Mouse (Mus musculus): ENCODE measurements around the gene Cadm2.

Cadm2 gene

GRCm38 (mm10) chr16:67001707-67002106 is 619.0 kb downstream of the Cadm2 start:
- in situ Hi-C loops (cut with MboI; ENCODE audit: low pct_unique_long_range_greater_than_20kb in 1 of 2, low sequenced_read_pairs in 2 of 2, unreplicated experiment in 1 of 2) = no loop called here

DNA sequence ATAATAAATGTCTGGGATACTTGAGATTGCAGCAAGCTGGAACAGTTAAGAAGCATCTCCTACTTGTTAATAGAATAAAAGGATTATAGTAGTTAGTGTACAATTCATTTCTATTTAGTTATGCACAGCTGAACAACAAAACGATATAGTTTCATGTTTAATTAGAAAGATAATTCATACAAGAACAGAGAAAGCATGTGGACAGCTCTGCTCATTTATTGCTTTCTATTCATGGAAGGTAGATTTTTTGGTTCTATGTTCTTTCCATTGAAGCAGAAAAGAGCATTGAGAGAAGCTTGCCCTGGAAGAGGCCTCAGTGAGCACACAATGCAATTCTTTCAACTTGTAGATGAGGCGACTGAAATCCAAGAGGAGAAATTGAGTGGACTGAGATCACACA is 623.2 kb downstream of the Cadm2 start:
- in situ Hi-C loops (cut with MboI; ENCODE audit: low pct_unique_long_range_greater_than_20kb in 1 of 2, low sequenced_read_pairs in 2 of 2, unreplicated experiment in 1 of 2) = no loop called here

- in situ Hi-C loops (cut with MboI; ENCODE audit: low pct_unique_long_range_greater_than_20kb in 1 of 2, low sequenced_read_pairs in 2 of 2, unreplicated experiment in 1 of 2) = no loop called here
These were observed 633.0 kb downstream of the Cadm2 start for GRCm38 (mm10) chr16:66987741-66988140.

DNA sequence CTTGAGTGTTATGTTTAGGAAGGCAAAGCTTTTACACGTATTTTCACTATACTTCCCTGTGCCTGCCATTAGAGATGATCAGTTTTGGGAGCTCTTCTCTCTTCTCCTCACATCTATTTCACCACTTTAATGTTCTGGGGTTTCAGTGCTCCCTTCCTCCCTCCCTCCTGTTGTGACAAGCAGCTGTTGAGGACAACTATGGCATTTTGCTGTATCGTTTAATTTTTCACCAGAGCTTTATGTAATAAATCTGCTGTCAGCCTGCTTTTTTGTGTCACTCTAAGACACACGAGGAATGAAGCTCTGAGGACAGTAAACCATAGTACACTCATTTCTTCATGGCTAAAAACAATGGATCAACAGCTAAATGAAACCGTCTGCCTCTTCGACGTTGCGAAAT is 633.8 kb downstream of the Cadm2 start:
- in situ Hi-C loops (cut with MboI; ENCODE audit: low pct_unique_long_range_greater_than_20kb in 1 of 2, low sequenced_read_pairs in 2 of 2, unreplicated experiment in 1 of 2) = no loop called here

GRCm38 (mm10) chr16:66970912-66971311 is 649.8 kb downstream of the Cadm2 start:
- in situ Hi-C loops (cut with MboI; ENCODE audit: low pct_unique_long_range_greater_than_20kb in 1 of 2, low sequenced_read_pairs in 2 of 2, unreplicated experiment in 1 of 2) = no loop called here

GRCm38 (mm10) chr16:66969520-66970144 is 651.1 kb downstream of the Cadm2 start:
- in situ Hi-C loops (cut with MboI; ENCODE audit: low pct_unique_long_range_greater_than_20kb in 1 of 2, low sequenced_read_pairs in 2 of 2, unreplicated experiment in 1 of 2) = no loop called here

- in situ Hi-C loops (cut with MboI; ENCODE audit: low pct_unique_long_range_greater_than_20kb in 1 of 2, low sequenced_read_pairs in 2 of 2, unreplicated experiment in 1 of 2) = no loop called here
These were observed 652.4 kb downstream of the Cadm2 start for GRCm38 (mm10) chr16:66968336-66968735.

GRCm38 (mm10) chr16:66967686-66968085 is 653.0 kb downstream of the Cadm2 start:
- in situ Hi-C loops (cut with MboI; ENCODE audit: low pct_unique_long_range_greater_than_20kb in 1 of 2, low sequenced_read_pairs in 2 of 2, unreplicated experiment in 1 of 2) = no loop called here

GRCm38 (mm10) chr16:66959146-66959545 is 661.6 kb downstream of the Cadm2 start:
- in situ Hi-C loops (cut with MboI; ENCODE audit: low pct_unique_long_range_greater_than_20kb in 1 of 2, low sequenced_read_pairs in 2 of 2, unreplicated experiment in 1 of 2) = no loop called here

- in situ Hi-C loops (cut with MboI; ENCODE audit: low pct_unique_long_range_greater_than_20kb in 1 of 2, low sequenced_read_pairs in 2 of 2, unreplicated experiment in 1 of 2) = no loop called here
These were observed 664.8 kb downstream of the Cadm2 start for GRCm38 (mm10) chr16:66955876-66956275.

DNA sequence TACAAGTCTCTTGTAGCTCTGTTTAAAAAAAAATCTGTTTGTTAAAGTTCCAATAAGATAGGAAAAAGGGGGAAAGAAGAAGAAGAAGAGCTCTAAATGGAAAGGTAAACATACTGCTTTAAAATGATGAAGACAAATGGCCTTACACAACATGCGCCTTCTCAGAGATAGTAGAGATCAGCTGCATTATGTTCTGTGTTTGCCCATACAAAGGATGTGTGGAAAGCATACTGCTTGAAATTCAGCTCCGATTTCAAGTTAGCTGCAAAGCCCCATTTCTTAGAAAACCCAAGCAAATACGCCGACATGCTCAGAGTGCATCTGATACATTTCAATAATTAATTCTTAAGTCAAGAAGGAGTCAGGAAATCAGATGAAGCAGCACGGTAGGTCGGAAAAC is 684.4 kb downstream of the Cadm2 start:
- in situ Hi-C loops (cut with MboI; ENCODE audit: low pct_unique_long_range_greater_than_20kb in 1 of 2, low sequenced_read_pairs in 2 of 2, unreplicated experiment in 1 of 2) = no loop called here

- in situ Hi-C loops (cut with MboI; ENCODE audit: low pct_unique_long_range_greater_than_20kb in 1 of 2, low sequenced_read_pairs in 2 of 2, unreplicated experiment in 1 of 2) = no loop called here
These were observed 695.2 kb downstream of the Cadm2 start for GRCm38 (mm10) chr16:66925517-66925916.

DNA sequence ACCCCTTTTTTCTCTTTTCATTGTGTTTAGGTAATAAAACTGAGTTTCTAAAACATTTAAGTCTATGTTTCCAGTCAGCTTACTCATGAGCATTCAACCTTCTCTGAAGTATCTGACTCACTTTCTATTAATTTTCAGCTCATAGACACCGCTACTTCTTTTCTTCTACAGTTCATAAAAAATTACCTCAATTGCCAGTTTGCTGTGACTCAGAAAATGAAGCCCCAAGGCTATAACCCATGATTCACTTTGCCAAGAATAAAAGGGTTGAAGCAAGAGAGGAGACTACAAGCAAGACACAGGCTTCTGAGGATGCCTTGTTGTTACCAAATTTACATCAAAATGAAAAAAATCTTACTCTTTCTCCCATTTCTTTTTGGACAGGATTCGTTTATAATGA is 698.0 kb downstream of the Cadm2 start:
- in situ Hi-C loops (cut with MboI; ENCODE audit: low pct_unique_long_range_greater_than_20kb in 1 of 2, low sequenced_read_pairs in 2 of 2, unreplicated experiment in 1 of 2) = no loop called here

DNA sequence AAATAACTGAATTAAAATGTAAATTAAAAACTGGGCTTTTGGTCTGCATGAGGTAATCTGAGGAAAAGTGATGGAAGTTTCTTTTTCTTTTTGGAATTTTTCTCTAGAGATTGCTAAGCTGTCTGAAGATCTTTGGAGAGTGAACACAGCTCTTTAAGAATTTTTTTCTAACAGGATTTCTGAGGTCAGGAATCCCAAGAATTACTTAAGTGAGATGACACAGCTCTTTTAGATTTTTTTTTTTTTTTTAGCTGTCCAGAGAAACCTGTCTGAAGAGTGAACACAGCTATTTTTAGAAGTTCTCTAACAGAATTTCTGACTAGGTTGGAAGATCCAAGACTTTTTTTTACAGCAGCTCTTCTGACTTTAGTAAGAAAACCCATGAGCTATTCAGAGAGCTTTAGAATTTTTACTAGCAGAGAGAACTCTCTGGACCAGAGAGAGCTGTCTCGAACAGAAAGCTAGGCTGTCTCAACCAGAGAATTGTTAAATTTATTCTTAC is 699.2 kb downstream of the Cadm2 start:
- in situ Hi-C loops (cut with MboI; ENCODE audit: low pct_unique_long_range_greater_than_20kb in 1 of 2, low sequenced_read_pairs in 2 of 2, unreplicated experiment in 1 of 2) = no loop called here

- in situ Hi-C loops (cut with MboI; ENCODE audit: low pct_unique_long_range_greater_than_20kb in 1 of 2, low sequenced_read_pairs in 2 of 2, unreplicated experiment in 1 of 2) = no loop called here
These were observed 700.8 kb downstream of the Cadm2 start for GRCm38 (mm10) chr16:66919889-66920402.

- in situ Hi-C loops (cut with MboI; ENCODE audit: low pct_unique_long_range_greater_than_20kb in 1 of 2, low sequenced_read_pairs in 2 of 2, unreplicated experiment in 1 of 2) = no loop called here
These were observed 718.9 kb downstream of the Cadm2 start for GRCm38 (mm10) chr16:66901801-66902200.

DNA sequence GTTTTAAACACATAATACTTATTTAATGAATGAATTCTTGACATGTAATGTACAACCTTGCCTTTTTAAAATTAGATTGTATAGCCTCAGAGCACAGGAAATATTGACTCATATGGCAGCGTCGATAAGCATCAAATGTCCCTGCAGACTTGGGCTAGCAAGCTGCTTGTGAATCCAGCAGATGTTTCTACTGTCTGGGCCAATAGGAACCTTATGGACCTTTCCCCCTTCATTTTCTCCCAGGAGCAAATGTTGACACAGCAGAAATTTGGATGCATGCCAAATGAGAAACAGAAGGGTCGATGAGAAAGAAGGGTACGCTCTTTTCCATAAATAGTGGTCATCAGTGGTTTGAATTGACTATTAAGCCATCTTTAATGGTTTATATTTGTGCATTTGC is 720.0 kb downstream of the Cadm2 start:
- in situ Hi-C loops (cut with MboI; ENCODE audit: low pct_unique_long_range_greater_than_20kb in 1 of 2, low sequenced_read_pairs in 2 of 2, unreplicated experiment in 1 of 2) = no loop called here

- in situ Hi-C loops (cut with MboI; ENCODE audit: low pct_unique_long_range_greater_than_20kb in 1 of 2, low sequenced_read_pairs in 2 of 2, unreplicated experiment in 1 of 2) = no loop called here
These were observed 728.3 kb downstream of the Cadm2 start for GRCm38 (mm10) chr16:66892359-66892758.

- in situ Hi-C loops (cut with MboI; ENCODE audit: low pct_unique_long_range_greater_than_20kb in 1 of 2, low sequenced_read_pairs in 2 of 2, unreplicated experiment in 1 of 2) = no loop called here
These were observed 729.0 kb downstream of the Cadm2 start for GRCm38 (mm10) chr16:66891559-66892247.

DNA sequence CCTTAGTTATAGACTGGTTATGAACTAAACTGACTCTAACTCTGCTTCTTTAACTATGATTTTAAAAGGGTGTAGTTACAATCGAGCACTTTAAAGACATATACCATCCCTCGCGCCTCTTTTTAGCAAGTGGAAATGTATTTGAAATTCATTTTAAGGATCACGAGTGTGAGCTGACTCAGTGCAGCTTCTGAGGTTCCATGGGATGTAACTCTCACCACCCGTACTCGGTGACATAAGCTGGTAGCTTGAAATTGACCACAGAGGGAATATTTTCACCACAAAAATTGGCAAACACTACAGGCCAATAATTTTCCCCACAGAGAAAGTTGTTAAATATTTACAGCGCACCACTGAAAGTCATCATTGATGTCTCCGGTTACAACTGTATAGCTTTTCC is 730.8 kb downstream of the Cadm2 start:
- in situ Hi-C loops (cut with MboI; ENCODE audit: low pct_unique_long_range_greater_than_20kb in 1 of 2, low sequenced_read_pairs in 2 of 2, unreplicated experiment in 1 of 2) = no loop called here
